Mouse (Mus musculus) limb, embryonic 15.5 days (tissue): ENCODE data around the gene Mllt3. TPM values are rescaled to one million over a fixed set of nuclear protein-coding genes. Genes with fewer than 3 reads are reported as not detected.

Experiments
- ATAC-seq: fragments of 200-750 bp; cut with Nextera tagmentation; 2 replicates; pipeline ENCODE4 v1.8.0; 2017; ENCODE audit warnings: low read depth, moderate TSS enrichment; ENCODE audit not compliant: insufficient number of reproducible peaks, low FRiP score, low TSS enrichment
- H3K27ac ChIP-seq: fragments of 300-500 bp; sonication (generic); 2 replicates; pipeline ENCODE4 v1.5.1; 2015; ENCODE audit warnings: moderate library complexity, mild to moderate bottlenecking, inconsistent platforms
- H3K27me3 ChIP-seq: fragments of 300-500 bp; sonication (generic); 2 replicates; pipeline ENCODE4 v1.6.1; 2015; ENCODE audit warnings: inconsistent platforms
- H3K36me3 ChIP-seq: fragments of 300-500 bp; sonication (generic); 2 replicates; pipeline ENCODE4 v1.6.1; 2015; ENCODE audit warnings: inconsistent platforms
- H3K4me1 ChIP-seq: fragments of 300-500 bp; sonication (generic); 2 replicates; pipeline ENCODE4 v1.6.1; 2015; ENCODE audit warnings: inconsistent platforms
- H3K4me2 ChIP-seq: fragments of 300-500 bp; sonication (generic); 2 replicates; pipeline ENCODE4 v1.6.1; 2015; ENCODE audit warnings: mild to moderate bottlenecking, inconsistent platforms
- H3K4me3 ChIP-seq: fragments of 300-500 bp; sonication (generic); 2 replicates; pipeline ENCODE4 v1.5.1; 2015; ENCODE audit warnings: mild to moderate bottlenecking, inconsistent platforms
- H3K9ac ChIP-seq: fragments of 300-500 bp; sonication (generic); 2 replicates; pipeline ENCODE4 v1.6.1; 2015; ENCODE audit warnings: inconsistent platforms
- H3K9me3 ChIP-seq: fragments of 300-500 bp; sonication (generic); 2 replicates; pipeline ENCODE4 v1.6.1; 2016; ENCODE audit warnings: inconsistent platforms
- WGBS: fragments of 180-500 bp; shearing (Covaris S2); methylation state at CpG from one replicate; pipeline ENCODE4 v1.1.7; 2015; 5-methylcytosine and 5-hydroxymethylcytosine counted together
- polyA plus RNA-seq: library from polyadenylated mRNA; unstranded; fragments of >200 nt; fragmentation: Nextera tagmentation; extraction: Ambion mirVana; gene quantifications from 2 replicates; pipeline ENCODE4 v1.2.1, GENCODE M21; 2015

The Mllt3 gene
- polyA plus RNA-seq, 1 experiment from 2014 or later, result 42.0 TPM

GRCm38 (mm10) chr4:88011870-88012572 is 21.1 kb downstream of the Mllt3 start:
- ATAC-seq, result no peak
- H3K36me3 ChIP-seq, result no peaks in the 10 kb centered on the region
- no peak overlapping the region for H3K9ac ChIP-seq
- H3K4me3 ChIP-seq, result no peak overlapping the region
- WGBS, result 57% methylated on average over 4 of the region's 4 CpGs
- no peaks in the 10 kb centered on the region for H3K9me3 ChIP-seq
- peaks cover 7% of the 10 kb centered on the region for H3K4me1 ChIP-seq
- H3K27me3 ChIP-seq, result no peaks in the 10 kb centered on the region
- no peak overlapping the region for H3K4me2 ChIP-seq
- no peak overlapping the region for H3K27ac ChIP-seq

- 85% methylated on average over 5 of the region's 5 CpGs for WGBS
Observed at GRCm38 (mm10) chr4:88010441-88010840, 22.7 kb downstream of the Mllt3 start.

GRCm38 (mm10) chr4:88005801-88006200 is 27.4 kb downstream of the Mllt3 start:
- no peak overlapping the region for H3K4me3 ChIP-seq
- no peaks in the 10 kb centered on the region for H3K4me1 ChIP-seq
- WGBS, result 84% methylated on average over 3 of the region's 3 CpGs
- no peaks in the 10 kb centered on the region for H3K9me3 ChIP-seq
- ATAC-seq, result no peak
- no peak overlapping the region for H3K9ac ChIP-seq
- no peaks in the 10 kb centered on the region for H3K27me3 ChIP-seq
- H3K27ac ChIP-seq, result no peak overlapping the region
- no peak overlapping the region for H3K4me2 ChIP-seq
- no peaks in the 10 kb centered on the region for H3K36me3 ChIP-seq

More at GRCm38 (mm10) chr4:88010441-88010840, 22.7 kb downstream of the Mllt3 start:
- Histone ChIP-seq H3K9me3 (no peaks in the 10 kb centered on the region), H3K9ac (no peak overlapping the region), H3K4me2 (no peak overlapping the region), H3K36me3 (no peaks in the 10 kb centered on the region), H3K27me3 (no peaks in the 10 kb centered on the region), H3K27ac (no peak overlapping the region), H3K4me3 (no peak overlapping the region), H3K4me1 (peaks cover 7% of the 10 kb centered on the region)
- no peak for ATAC-seq

GRCm38 (mm10) chr4:88003159-88003948 is 29.8 kb downstream of the Mllt3 start:
- Histone ChIP-seq H3K9ac (no peak overlapping the region), H3K27me3 (no peaks in the 10 kb centered on the region), H3K36me3 (no peaks in the 10 kb centered on the region), H3K9me3 (no peaks in the 10 kb centered on the region), H3K4me3 (no peak overlapping the region), H3K4me1 (no peaks in the 10 kb centered on the region), H3K27ac (no peak overlapping the region), H3K4me2 (no peak overlapping the region)
- ATAC-seq, result no peak
- 81% methylated on average over 9 of the region's 9 CpGs for WGBS

GRCm38 (mm10) chr4:87991710-87992109 is 41.5 kb downstream of the Mllt3 start:
- Histone ChIP-seq H3K36me3 (no peaks in the 10 kb centered on the region), H3K9ac (no peak overlapping the region), H3K4me1 (no peaks in the 10 kb centered on the region), H3K27me3 (no peaks in the 10 kb centered on the region), H3K4me3 (no peak overlapping the region), H3K9me3 (no peaks in the 10 kb centered on the region), H3K4me2 (no peak overlapping the region), H3K27ac (no peak overlapping the region)
- 71% methylated on average over 5 of the region's 5 CpGs for WGBS
- no peak for ATAC-seq

GRCm38 (mm10) chr4:87990940-87991339 is 42.2 kb downstream of the Mllt3 start:
- Histone ChIP-seq H3K4me3 (no peak overlapping the region), H3K36me3 (no peaks in the 10 kb centered on the region), H3K9me3 (no peaks in the 10 kb centered on the region), H3K4me2 (no peak overlapping the region), H3K27me3 (no peaks in the 10 kb centered on the region), H3K27ac (no peak overlapping the region), H3K9ac (no peak overlapping the region), H3K4me1 (no peaks in the 10 kb centered on the region)
- WGBS, result 54% methylated on average over 5 of the region's 5 CpGs
- ATAC-seq, result no peak

- no peak overlapping the region for H3K4me2 ChIP-seq
- H3K9me3 ChIP-seq, result no peaks in the 10 kb centered on the region
- WGBS, result 61% methylated on average over 4 of the region's 4 CpGs
- H3K9ac ChIP-seq, result no peak overlapping the region
- no peaks in the 10 kb centered on the region for H3K27me3 ChIP-seq
- H3K4me1 ChIP-seq, result peaks cover 6% of the 10 kb centered on the region; the same call in 1 of the 2 replicates
- H3K36me3 ChIP-seq, result no peaks in the 10 kb centered on the region
- ATAC-seq, result no peak
- no peak overlapping the region for H3K27ac ChIP-seq
- no peak overlapping the region for H3K4me3 ChIP-seq
Observed at GRCm38 (mm10) chr4:87985281-87985680, 47.9 kb downstream of the Mllt3 start.

- WGBS, result 40% methylated on average over 3 of the region's 3 CpGs
- H3K36me3 ChIP-seq, result no peaks in the 10 kb centered on the region
- H3K4me1 ChIP-seq, result peaks cover 6% of the 10 kb centered on the region; the same call in 1 of the 2 replicates
- no peaks in the 10 kb centered on the region for H3K9me3 ChIP-seq
- ATAC-seq, result no peak
- no peak overlapping the region for H3K4me3 ChIP-seq
- H3K27me3 ChIP-seq, result no peaks in the 10 kb centered on the region
- H3K9ac ChIP-seq, result no peak overlapping the region
- H3K4me2 ChIP-seq, result no peak overlapping the region
- H3K27ac ChIP-seq, result no peak overlapping the region
Observed at GRCm38 (mm10) chr4:87984589-87984988, 48.6 kb downstream of the Mllt3 start.

GRCm38 (mm10) chr4:87984091-87984490 is 49.1 kb downstream of the Mllt3 start:
- 66% methylated on average over 5 of the region's 5 CpGs for WGBS
- Histone ChIP-seq H3K9me3 (no peaks in the 10 kb centered on the region), H3K36me3 (no peaks in the 10 kb centered on the region), H3K27ac (no peak overlapping the region), H3K4me1 (peaks cover 6% of the 10 kb centered on the region; the same call in 1 of the 2 replicates), H3K9ac (no peak overlapping the region), H3K4me2 (no peak overlapping the region), H3K4me3 (no peak overlapping the region), H3K27me3 (no peaks in the 10 kb centered on the region)
- ATAC-seq, result no peak

- no peaks in the 10 kb centered on the region for H3K9me3 ChIP-seq
- H3K4me2 ChIP-seq, result no peak overlapping the region
- no peaks in the 10 kb centered on the region for H3K27me3 ChIP-seq
- no peak overlapping the region for H3K4me3 ChIP-seq
- peaks cover 10% of the 10 kb centered on the region; the same call in 1 of the 2 replicates for H3K4me1 ChIP-seq
- H3K27ac ChIP-seq, result no peak overlapping the region
- H3K36me3 ChIP-seq, result no peaks in the 10 kb centered on the region
- no peak overlapping the region for H3K9ac ChIP-seq
- no peak for ATAC-seq
- WGBS, result 57% methylated on average over 5 of the region's 5 CpGs
Observed at GRCm38 (mm10) chr4:87982578-87982977, 50.6 kb downstream of the Mllt3 start.

GRCm38 (mm10) chr4:87977820-87978448 is 55.2 kb downstream of the Mllt3 start:
- WGBS, result 36% methylated on average over 11 of the region's 11 CpGs
- Histone ChIP-seq H3K9me3 (no peaks in the 10 kb centered on the region), H3K9ac (no peak overlapping the region), H3K36me3 (no peaks in the 10 kb centered on the region), H3K27ac (no peak overlapping the region), H3K4me2 (no peak overlapping the region), H3K4me1 (peaks cover 9% of the 10 kb centered on the region; the same call in 1 of the 2 replicates), H3K4me3 (no peak overlapping the region), H3K27me3 (no peaks in the 10 kb centered on the region)
- ATAC-seq, result no peak

- WGBS, result 79% methylated on average over 7 of the region's 7 CpGs
- Histone ChIP-seq H3K4me3 (no peak overlapping the region), H3K4me1 (0 out of 2 replicates have a peak, but pooled peaks cover 5% of the 10 kb centered on the region), H3K27me3 (no peaks in the 10 kb centered on the region), H3K27ac (no peak overlapping the region), H3K36me3 (no peaks in the 10 kb centered on the region), H3K9me3 (no peaks in the 10 kb centered on the region), H3K4me2 (no peak overlapping the region), H3K9ac (no peak overlapping the region)
- ATAC-seq, result no peak
Observed at GRCm38 (mm10) chr4:87965836-87966235, 67.3 kb downstream of the Mllt3 start.
